Mouse (Mus musculus): ENCODE results near the gene Micu1. TPM values are rescaled to one million over a fixed set of nuclear protein-coding genes. Genes with fewer than 3 reads are reported as not detected.
A peak's percentile ranks its signal among the peaks of the same experiment; 100 is the strongest.

Micu1 gene
- total RNA-seq, 2 experiments from 2014 or later: 80.3 to 94.7 TPM

DNA sequence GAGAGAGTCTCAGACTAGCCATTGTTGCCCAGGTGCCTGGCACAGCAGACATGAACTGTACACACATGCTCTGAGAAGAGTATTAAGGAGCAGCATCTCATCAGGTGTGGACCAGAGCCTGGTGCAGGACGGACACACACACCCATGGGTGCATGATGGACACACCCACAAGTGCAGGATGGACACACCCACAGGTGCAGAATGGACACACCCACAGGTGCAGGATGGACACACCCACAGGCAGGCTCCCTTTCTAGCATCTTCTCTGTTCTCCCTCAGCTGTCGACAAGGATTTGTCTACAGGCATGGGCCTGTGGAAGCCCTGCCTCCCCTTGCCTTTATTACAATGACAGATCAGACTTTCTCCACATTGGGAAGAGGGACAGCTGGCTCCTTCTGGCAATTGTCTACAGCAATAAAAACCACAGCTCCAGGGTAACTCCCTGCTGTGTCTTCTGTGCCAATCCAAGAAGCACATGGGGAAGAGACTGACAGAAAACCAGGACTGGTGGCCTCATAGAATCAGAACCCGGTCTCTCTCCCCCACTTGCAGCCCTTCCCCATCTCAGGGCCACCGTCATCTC is 107.8 kb downstream of the Micu1 start:
- DNase-seq: no peak

DNA sequence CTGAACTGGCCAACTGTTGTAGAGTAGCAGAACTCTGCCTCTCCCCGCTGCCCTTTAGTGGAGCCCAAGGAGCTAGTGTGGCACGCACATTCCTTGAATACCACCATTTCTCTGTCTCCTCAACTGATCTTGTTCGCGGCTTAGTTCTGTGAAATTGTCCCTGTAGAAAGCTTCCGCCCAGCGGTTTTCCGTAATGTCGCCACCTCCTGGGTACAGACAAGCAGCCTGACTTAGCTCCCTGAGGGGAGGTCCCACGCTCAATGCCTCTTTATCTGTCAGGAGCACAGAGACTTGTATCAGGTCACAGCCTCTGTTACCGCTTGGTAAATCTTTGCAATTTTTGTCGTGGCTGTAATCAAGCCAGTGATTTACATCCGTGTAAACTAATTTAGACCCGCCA is 110.7 kb downstream of the Micu1 start:
- no peak for DNase-seq

DNA sequence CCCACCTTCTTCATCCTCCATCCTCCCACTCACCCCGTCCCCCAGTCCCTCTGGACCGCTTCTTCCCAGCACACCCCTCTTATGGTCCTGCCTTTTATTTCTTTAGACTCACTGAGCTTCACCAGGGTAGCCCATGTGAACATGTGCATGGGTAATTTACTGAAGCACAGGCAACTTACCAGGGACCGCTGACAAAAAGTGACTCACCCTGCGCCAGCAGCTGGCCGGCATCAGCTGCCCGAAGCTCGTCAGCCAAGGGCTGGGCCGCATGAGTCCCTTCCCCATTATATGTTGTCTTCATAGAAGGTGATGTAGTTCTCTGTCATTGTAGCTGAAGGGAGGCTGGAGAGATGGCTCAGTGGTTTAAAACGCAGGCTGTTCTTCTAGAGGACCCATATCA is 111.5 kb downstream of the Micu1 start:
- DNase-seq: peak; percentile 25

DNA sequence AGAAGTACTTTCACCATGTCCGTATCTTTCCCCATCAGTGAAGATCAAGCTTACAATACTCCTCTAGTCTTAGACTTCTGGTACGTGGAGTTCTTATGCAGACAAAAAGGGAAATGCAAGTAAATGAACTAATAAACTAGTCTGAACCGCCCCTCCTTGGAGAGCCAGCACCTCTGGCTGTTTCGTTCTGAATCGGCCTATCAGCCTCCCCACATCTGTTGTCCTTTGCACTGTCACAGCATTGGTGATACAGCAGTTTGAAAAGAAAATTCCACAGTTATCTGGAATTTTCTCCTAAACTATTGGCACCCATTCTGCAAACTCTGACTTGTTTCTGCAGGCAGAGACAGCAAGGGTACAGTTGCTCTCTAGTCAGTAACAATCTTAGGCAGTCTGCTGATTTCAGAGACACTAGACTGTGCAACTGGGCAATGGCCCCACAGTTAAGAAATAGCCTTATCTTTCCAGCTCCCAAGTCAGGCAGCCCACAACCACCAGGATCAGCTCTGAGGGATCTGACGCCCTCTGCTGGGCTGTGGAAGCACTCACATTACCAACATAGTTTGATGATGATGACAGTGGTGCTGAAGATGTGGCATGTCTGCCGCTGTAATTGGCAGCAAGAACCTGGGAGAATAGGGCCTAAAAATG is 112.4 kb downstream of the Micu1 start:
- DNase-seq: peak; percentile 61

DNA sequence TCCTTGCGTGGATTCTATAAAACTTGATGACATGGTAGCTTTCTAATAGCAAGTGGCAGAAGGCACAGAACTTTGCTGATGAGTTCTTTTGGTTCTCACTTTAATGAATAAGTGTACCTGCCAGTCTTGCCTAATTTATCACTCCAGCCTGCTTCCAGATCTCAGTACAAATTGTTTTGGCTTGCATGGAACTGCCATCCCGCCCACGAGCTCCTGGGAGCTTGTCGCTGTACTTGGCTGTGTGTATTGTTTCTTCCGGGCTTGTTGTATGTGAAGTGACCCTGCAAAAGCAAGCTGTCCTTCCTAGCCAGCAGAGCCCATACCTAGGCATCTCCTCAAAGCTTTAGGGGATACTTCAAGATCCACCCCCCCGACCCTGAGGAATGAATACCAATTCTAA is 114.3 kb downstream of the Micu1 start:
- no peak for DNase-seq

DNA sequence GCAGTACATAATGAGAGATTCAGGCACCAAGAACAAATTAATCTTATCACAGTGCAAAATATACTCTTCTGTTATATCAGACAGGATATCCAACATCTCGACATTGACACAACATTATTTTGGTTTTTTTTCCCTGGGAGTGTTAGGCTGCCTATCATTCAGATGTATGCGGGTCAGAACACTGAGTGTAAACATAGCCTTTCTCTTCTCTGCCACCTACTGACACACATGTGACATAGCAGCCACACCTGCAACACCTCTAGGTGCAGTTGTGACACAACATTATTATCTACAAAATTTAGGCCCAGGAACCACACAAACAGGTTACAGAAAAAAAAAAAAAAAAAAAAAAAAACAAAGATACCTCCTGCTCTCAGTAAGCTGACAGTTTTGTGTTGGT is 115.3 kb downstream of the Micu1 start:
- no peak for DNase-seq

DNA sequence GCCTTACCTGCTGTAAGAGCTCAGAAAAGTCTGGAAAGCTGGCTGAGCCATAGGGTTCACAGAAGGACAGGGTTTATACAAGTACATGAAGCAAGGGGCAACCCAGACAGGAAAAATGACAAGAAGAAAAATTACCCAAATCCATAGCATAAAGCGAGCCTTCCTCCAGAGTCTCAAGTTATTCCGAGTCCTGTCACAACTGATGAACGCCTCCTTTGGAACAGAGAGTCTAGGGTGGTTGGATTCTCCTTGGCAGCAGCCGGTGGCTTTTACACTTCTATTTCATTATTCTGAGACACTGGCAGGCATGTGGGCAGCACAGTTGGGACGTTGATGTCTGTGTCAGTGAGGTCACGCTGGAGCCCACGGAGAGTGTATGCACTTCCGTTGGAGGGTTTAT is 115.7 kb downstream of the Micu1 start:
- DNase-seq: no peak

DNA sequence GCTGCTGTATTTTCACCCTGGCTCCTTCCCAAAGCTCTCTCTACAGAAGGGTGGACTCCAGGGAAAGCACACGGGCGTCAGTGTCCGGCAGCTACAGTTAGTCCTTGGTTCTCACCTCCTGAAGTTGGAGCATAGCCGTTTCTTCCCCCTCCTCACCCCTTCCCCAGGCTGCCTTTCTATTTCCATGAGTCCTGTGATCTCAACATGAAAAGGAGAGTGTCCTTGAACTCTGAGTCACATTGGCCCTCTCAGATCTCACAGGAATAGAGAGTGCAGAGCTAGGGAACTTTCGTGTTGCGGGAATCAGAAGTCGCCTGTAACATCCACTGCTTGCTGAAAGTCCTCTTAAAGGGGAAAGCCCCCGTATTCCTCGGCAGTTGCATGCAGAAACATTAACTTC is 116.9 kb downstream of the Micu1 start:
- DNase-seq: no peak

DNA sequence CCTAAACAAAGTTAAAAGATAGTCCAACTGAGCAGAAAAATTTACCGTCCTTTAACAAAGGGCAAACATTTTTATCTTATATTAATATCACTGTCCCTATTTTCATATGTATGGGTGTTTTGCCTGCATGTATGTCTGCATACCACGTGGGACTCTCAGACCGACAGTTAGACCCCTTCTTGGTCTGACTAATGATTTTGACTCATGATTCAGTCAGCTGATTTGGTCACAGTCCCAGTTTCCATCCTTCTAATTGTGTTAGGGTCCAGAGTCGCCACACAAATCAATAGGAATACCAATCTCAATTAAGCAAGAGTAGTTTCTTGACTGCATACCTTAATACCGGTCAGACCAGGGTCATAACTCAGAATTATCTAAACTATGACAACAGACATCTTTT is 118.6 kb downstream of the Micu1 start:
- no peak for DNase-seq

DNA sequence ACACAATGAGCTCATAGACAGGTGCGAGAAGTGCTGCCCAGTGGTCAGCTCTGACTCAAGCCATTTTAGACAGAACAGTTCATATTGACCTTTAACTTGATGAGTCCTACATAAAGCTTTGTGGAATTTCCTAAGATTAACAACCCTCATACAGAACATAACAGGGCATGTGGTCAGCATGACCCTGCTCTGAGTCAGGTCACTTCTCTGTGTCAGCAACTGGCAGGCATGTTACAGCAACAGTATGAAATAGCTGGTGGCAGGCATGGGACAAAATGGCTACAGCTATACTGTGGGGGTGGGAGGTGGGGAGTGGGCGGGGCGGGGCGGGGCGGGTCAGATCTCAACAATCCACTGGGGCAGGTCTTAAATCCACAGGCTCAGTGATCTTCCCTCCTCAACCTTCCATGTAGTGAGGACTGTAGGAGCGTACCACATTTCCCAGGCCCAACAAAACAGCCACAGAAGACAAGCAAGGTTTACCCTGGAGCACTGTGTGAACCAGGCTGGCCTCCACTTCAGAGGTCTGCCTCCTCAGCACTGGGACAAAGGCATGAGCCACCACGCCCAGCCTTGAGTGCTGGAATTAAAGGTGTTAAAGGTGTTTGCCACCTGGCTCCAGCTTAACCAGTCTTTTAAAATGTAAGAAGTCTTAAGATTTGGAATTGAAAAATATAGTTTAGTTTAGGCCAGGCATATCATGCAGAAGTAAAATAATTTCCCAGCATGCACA is 119.2 kb downstream of the Micu1 start:
- no peak for DNase-seq

DNA sequence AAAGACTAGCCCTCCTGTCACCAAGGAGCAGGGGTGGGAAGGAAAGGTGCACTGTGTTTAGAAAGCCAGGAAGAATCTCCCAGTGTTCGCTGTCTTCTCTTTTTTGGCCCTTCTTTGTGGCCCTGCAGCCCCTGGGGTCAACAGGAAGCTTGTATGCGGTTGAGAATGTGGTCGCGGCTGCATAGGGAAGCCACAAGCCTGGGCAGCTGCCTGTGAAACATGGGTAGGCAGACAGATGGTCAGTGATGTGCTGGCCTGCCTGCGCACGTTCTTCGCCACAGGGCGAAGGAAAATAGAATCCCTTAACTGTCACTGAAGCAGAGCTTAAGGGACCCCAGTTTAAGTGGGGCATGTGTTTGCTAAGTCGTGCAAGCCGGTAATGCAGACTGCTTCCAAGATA is 120.6 kb downstream of the Micu1 start:
- DNase-seq: no peak

DNA sequence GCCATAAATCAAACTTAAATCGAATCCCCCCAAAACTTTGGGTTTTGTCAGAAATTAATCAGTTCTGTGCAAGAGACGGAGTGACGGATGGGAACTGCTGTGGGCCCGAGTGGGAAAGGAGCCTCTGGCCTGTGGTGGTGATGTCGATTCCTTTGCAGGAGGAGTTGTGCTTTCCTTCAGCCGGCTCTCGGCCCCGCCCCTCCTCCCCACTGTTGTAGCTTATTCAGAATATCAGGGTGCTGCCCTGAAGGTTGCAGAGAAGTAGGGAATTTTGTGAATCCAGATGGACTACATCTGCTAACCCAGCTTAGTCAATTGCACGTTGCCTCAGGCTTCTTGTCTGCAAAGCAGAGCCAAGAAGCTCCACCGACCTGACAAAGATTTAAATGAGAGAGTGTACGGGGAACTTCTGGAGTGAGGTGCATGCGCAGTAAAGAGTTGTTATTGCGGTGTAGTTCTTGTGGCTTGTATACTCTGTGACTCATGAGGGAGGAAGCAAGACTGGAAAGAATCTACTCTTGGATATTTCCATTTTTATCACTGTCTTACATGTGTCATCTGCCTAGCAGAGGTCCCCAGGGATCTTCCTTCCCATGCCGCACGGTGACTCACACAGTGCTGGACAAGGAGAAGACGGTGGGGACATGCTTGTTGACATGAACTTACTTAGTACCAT is 123.0 kb downstream of the Micu1 start:
- no peak for DNase-seq

DNA sequence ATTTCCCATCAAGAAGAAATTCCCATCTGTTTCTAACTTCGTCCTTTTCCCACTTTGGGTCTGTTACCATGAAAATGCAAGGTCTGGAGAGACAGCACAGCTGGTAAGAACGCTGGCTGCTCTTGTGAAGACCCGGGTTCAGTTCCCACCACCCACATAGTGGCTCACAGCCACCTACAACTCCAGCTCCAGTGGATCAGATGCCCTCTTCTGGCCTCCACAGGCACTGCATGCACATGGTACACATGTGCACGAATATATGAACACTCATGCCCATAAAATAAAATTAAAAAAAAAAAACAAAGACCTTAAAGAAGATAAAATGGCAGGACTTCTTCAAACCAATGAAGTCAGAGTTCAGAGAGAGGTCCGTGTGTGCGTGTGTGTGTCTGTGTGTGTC is 127.6 kb downstream of the Micu1 start:
- DNase-seq: no peak

DNA sequence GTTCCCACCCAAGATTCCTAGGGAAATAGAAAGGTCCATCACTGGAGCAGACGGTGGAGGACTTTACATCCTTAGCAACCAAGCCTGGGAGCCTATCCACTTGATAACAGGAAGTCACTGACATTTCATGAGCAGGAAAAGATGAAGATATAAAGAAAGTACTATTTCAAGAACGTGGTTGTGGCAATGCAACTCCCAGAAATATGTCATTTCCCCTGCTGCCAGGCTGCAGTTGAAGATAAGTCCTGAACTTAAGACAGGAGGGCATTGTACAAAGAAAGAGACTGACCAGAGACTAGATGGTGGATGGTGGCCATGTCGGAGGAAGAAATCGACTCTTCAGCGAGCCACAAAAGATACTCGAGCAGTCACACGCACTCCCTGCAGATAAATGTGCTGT is 129.7 kb downstream of the Micu1 start:
- DNase-seq: no peak

DNA sequence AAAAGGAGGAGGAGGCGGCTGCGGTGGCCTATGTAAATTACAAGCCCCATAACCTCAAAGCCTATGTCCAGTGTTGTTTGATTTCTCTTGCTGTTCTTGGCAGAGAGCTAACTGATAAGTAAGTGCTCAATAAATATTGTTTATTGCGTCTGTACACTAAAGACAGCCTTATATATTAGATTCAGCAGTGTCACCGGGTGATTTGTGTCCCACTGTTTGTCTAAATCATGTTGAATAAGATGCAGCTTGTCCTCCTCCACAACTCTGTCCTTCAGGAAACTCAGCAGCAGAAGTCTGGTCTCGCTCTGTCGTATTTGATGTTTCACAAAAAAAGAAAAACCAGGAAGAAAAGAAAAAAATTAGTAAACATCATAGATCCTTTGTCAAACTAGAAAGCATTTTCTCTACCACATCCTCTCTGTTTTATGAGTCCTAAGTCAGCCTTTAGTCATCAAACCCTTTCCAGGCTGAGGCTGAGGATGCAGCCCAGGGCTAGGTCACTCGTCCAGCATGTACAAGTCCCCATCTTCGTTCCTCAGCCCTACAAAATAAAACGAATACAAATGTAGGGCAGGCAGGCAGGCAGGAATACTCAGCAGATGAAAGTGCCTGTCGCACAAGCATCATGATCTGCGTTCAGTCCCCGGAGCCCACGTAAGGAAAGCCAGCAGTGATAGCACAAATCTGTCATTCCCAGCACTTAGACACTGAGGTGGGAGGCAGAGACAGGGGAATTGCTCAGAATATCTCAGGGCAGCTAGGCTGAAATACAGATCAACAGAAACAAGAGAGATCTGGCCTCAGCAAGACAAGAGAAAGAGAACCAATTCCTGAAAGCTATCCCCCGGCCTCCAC is 133.3 kb downstream of the Micu1 start:
- DNase-seq: no peak

DNA sequence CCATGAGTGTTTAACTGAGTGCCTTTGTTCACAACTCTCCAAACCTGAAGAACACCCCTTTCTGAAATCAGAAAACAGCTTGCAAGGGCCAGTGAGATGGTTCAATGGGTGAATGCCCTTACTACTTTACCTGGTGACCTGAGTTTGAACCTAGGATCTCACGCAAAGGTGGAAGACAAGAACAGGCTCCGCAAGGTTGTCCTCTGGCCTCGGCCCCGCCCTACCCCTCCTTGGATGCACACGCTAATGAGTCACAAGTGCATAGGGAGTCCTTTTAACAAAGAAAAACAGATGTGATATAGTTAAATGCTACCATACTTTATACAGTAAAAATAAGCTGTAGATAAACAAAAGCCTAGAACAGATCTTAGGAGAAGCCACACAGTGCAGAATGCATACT is 135.2 kb downstream of the Micu1 start:
- no peak for DNase-seq

DNA sequence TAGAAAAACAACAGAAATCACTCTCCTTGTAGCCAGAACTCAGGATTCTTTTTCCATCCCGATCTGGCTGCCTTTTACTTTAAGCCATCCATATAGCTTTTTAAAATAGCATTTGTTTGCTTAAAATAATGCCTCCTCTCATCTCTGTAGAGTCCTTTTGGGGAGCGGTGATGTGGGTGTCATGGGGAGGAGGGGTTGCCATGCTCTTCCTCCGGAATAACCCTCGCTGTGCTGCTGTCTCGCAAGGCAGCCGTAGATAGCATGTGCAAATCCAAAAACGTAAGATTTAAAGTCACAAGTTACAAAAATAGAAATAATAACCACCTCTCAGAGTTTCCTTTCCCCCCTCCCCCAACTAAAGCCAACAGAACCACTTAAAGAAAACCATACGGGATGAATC is 139.2 kb downstream of the Micu1 start:
- DNase-seq: no peak

DNA sequence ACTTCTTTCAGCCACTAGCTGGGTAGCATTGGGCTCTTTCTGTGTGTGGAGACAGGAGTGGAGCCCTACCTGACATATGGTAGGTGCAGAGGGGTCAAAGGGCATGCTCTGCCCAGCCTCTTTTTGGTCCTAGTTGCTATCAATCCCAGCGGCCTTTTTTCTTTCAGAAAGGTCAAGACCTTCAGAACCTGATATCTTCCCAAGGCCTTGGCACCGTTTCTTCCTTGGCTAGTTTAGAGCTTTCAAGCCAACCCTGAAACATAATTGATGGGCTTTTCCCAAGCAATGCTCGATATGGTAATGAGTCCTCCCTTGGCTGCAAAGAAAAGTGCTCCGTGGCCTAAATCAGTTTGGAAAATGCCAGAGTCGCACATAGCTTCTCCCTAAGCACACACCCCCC is 140.8 kb downstream of the Micu1 start:
- DNase-seq: no peak

DNA sequence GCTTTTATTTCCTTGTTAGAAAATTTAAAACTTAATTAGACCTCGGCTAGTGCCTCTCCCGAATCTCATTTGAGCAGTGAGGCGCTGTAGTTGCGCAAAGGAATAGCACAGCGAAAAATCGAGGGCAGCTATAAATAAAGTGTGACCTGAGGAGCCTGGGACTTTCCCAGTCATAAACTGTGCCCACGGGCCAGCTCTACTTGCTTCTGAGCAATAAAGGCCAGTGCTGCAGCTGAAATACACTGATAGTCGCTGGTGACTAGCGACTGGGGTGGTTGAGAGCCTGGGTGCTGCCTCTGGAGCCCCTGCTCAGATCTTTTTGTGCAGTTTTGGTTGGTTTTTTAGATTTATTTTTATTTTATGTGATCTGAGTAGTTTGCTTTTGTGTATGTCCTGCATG is 142.4 kb downstream of the Micu1 start:
- DNase-seq: no peak

DNA sequence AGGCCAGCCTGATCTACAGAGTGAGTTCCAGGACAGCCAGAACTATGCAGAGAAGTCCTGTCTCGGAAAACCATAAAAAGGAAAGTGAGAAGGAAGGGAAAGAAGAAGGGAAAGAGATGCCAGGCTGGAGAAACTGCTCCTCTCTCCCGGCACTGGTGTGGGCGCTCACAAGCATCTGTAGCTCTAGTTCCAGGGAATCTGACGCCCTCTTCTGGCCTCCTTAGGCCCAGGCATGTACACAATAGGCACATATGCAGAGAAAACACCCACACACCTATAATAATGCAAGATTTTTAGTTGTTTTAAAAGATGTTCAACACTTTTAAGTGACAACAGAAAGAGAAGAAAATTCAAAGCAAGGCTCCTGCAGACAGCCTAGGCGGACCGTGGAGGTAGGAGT is 144.1 kb downstream of the Micu1 start:
- DNase-seq: no peak

DNA sequence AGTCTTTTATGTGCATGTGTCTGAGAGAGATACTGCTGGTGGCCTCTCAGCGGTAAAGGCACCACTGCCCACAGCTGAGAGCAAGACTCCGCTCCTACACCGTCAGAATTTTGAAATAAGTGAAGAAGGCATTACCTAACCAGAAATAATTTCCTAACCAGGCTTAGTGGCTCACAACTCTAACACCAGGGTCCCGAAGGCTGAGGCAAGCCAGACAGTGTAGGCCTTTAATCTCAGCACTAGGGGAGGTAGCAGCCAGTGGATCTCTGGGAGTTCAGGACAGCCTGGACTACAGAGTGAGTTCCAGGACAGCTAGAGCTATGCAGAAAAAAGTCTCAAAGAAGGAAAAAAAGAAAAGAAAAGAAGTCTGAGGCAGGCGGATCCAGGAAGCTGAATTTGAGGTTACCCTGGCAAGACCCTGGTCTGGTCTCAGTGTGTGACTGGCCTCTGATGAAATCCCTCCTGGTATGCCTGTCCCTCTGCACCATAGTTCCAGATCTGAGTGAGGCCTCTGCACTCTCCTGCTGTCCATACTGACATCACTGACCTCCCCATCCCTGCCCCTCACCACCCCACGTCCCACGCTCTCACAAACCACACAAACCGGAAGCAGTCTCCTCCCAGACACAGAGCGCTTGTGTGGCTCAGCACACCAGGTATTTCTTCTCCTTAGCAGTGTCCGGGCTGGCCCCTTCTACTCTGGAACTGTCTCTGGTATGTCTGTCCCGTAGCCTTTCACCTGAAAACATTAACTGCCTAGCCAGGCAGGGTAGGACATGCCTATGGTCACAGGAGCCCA is 146.0 kb downstream of the Micu1 start:
- DNase-seq: no peak

DNA sequence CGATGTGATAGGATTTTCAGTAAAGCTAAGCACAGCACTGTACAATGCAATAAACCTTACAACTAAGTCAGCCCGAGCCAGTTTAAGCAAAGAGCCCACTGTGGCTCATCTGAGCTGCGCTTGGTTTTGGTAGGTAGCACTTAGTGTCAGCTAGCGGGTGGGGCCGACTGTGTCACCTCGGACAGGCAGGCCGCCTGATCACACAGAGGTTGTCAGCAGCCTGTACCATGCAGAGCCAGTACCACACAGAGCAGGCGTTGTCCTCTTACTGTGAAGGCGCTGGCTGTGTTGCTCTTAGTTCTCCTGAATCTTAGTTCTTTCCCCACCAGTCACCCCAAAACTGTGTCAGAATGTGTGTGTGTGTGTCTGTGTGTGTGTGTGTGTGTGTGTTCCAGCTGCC is 146.7 kb downstream of the Micu1 start:
- no peak for DNase-seq

All from gastrocnemius, postnatal 10 days (tissue).